Mouse (Mus musculus) mouse embryonic stem cell (cell line): ENCODE results near the gene Nadk2.

Experiments used
- in situ Hi-C, 2 experiments: fragments of 300-500 bp; cut with MboI; formaldehyde crosslinking; loops; 1 replicate in 1 of 2; 3 replicates in 1 of 2; pipeline ENCODE4 v1.14.3; 2019 to 2020; ENCODE audit warnings: low sequenced_read_pairs in 2 of 2, low pct_unique_long_range_greater_than_20kb in 1 of 2, mixed read lengths in 1 of 2; ENCODE audit not compliant: unreplicated experiment in 1 of 2

Gene Nadk2

GRCm38 (mm10) chr15:9122989-9123388 lies 51.9 kb downstream of the Nadk2 start:
- in situ Hi-C loops: no loop called here

GRCm38 (mm10) chr15:9124856-9125255 lies 53.8 kb downstream of the Nadk2 start:
- in situ Hi-C loops: no loop called here

DNA sequence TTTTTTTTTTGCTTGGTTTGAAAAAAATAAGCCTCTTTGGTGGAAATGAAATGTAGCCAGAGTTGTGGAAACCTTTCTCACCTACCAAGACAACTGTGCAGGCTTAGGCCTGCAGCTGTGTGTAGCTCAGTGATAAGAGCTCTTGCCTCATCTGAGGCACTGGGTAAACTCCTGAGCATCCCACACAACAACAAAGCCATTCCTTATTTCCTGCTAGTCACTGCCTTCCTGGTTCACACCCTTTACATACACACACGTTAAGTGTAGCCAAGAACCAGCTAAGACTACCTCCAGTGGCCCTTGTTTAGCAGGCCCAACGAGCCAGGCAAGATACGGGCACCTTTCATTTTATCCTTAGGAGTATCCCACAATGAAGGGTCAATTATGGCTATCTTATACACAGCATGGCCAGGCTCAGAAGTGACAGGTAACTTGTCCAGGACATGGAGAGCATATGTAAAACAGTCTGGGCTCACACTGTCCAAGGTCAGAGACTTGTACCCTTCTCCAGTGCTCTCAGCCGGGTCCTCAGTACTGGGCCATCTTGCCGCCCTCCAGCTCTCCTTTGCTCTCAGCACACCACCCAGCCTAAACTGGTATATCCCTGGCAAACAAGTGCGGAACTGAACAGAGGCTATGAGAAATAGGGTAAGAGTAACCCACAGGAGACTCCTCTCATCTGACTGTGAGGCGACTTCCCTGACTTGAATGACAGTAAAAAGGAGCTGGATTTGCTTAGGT lies 56.2 kb downstream of the Nadk2 start:
- in situ Hi-C loops: no loop called here

DNA sequence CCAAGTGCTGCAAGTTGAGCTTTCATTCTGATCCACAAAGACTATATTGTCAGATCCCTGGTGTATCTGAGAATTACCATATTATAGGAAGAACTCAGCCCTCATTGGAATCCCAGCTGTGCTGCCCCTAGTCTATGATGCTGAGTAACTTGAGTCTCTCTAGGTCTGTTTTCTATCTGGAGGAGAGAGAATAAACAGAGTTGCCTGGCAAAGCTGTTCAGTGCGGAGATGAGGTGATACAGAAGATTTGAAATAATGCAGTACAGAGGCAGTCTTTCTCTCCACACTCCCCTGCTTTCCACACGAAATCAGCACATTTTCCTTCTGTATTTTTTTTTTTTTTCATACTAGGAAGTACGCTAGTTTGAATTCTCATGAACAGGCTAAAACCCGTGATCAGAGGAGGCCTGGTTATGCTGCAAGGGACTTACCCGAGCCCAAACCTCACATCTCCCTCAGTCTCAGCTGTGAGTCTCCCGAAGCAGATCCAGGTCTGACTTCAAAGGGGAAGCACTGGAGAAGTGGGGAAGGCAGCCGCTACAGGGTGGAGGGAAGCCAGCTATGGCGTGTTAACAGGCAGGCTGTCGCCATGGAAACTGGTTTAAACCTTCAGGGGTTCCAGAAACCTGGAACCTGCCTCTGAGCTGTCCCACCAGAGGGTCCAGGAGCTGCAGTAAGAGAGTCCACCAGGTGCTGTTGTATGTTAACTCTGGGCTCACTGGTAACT lies 59.9 kb downstream of the Nadk2 start:
- in situ Hi-C loops: no loop called here

GRCm38 (mm10) chr15:9131499-9131888 lies 60.4 kb downstream of the Nadk2 start:
- in situ Hi-C loops: no loop called here

GRCm38 (mm10) chr15:9132693-9133443 lies 61.8 kb downstream of the Nadk2 start:
- in situ Hi-C loops: no loop called here

GRCm38 (mm10) chr15:9134891-9135507 lies 63.9 kb downstream of the Nadk2 start:
- in situ Hi-C loops: no loop called here

DNA sequence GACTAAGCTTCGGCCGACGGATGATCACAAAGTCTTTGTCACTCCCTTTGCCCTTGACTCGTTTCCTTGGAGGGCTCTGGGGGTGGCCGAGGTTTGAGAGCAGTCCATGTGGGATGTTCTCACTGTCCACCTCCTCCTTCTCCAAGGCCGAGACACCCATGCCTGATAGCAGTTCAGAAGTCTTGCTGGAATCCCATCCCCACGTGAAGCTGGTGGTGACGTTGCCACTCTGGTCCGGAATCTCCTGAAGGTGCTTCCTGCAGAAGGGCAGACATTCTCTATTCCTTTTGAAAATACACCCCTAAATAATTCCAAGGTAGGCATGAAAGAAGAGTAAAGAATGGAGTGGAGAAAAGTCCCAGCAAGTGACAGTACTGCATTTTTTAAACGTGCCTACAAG lies 68.4 kb downstream of the Nadk2 start:
- in situ Hi-C loops: no loop called here

DNA sequence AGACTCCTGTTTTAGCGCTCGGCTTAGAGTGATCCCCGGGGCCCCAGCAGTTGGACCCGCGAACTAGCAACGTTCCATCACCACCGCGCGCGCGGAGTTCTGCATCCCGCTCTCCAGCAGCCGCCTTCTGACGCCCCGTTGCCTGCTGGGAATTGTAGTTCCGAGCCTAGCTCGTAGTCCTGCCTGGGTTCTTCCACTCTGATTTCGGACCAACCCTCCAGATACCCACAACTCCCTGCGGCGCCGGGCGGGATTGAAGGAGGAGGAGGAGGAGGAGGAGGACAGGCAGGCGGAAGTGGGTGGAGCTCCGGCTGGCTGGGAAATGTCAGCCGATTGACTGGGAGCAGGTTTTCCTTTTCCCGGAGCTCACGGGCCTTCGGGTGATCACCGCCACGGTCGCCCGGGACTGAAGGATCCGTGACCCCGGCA lies 69.2 kb downstream of the Nadk2 start, which contains the start of gene Lmbrd2:
TSS of gene Lmbrd2 (plus strand) at position 299 of the 429 bp plus-strand sequence.
- in situ Hi-C loops: no loop called here

DNA sequence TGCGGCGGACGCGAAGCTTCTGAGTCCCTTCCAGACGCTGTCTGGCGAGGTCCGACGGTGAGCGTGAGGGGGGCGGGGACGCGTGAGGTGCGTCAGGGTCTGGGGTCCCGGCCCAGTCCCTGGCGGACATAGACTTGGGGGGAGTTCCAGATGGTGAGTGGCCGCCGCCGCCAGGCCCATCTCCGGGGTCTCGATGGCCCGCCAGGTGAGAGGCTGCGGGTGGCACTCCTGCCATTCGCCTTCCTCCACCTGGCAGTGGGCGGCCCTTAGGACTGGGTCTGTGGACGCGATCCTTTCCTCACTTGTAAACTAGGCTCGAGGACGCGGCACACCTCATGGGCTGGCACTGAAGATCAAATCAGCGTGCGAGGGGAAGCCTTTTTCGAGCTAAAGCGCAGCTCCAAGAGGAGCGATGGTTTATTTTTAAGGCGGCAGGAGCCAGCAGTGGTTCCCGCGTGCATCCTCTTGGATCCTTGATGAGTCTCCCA lies 69.7 kb downstream of the Nadk2 start:
- in situ Hi-C loops: no loop called here

DNA sequence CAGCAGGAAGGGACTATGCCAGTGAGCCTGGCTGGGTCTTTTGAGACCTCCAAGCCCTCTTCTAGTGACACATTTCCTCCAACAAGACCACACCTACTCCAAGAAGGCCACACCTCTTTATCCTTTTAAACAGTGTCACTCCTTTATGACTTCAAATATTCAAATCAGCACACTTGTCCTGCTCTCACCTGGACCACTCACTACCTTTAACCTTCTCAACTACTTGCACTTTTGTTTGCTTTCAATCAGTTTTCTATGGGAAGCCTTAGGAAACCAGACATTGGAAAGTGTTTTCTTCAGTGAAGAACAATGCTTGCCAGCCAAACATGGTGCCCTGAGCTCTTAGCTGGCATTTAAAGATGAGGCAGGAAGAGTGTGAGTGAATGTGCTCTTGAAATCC lies 84.3 kb downstream of the Nadk2 start, which contains the start of gene Skp2:
TSS of gene Skp2 (minus strand) at position 101 of the 400 bp plus-strand sequence.
- in situ Hi-C loops: no loop called here
